Mouse (Mus musculus) myocyte (in vitro differentiated cells): Measurements from ENCODE around the gene Olfr600. TPM values are rescaled to one million over a fixed set of nuclear protein-coding genes. Genes with fewer than 3 reads are reported as not detected.

ENCODE experiments used
- H3K27me3 ChIP-seq: one replicate; pipeline ENCODE4 v1.6.1; 2011; ENCODE audit not compliant: control insufficient read depth, insufficient read depth, insufficient read length
- H3K36me3 ChIP-seq: one replicate; pipeline ENCODE4 v1.6.1; 2011; ENCODE audit not compliant: control insufficient read depth, insufficient read depth
- H3K4me2 ChIP-seq: one replicate; pipeline ENCODE4 v1.6.1; 2011; ENCODE audit warnings: low read depth, control low read depth
- H3K4me3 ChIP-seq: one replicate; pipeline ENCODE4 v1.5.1; 2011; ENCODE audit warnings: mild to moderate bottlenecking, control low read depth, moderate library complexity
- H3K79me2 ChIP-seq: one replicate; pipeline ENCODE4 v1.6.1; 2011; ENCODE audit not compliant: control insufficient read depth, insufficient read depth
- H3ac ChIP-seq: one replicate; pipeline ENCODE4 v1.6.1; 2011; ENCODE audit not compliant: control insufficient read depth, insufficient read length
- CEBPB ChIP-seq: IDR thresholded peaks from 2 replicates; pipeline ENCODE4 v1.6.1; 2011; ENCODE audit warnings: mild to moderate bottlenecking, moderate library complexity; ENCODE audit not compliant: poor library complexity, insufficient read depth, severe bottlenecking
- E2F4 ChIP-seq: IDR thresholded peaks from one replicate; pipeline ENCODE4 v1.6.1; 2011; ENCODE audit warnings: mild to moderate bottlenecking, control low read depth, moderate library complexity; ENCODE audit not compliant: insufficient read depth
- MAX ChIP-seq: IDR thresholded peaks from one replicate; pipeline ENCODE4 v1.6.1; 2011; ENCODE audit warnings: low read depth, mild to moderate bottlenecking, control low read depth
- MYOD1 ChIP-seq, 3 experiments: IDR thresholded peaks; one replicate each; pipeline ENCODE4 v1.6.1; 2011; ENCODE audit warnings: control low read depth in 2 of 3, low read depth in 2 of 3, mild to moderate bottlenecking in 2 of 3, moderate library complexity in 1 of 3; ENCODE audit not compliant: insufficient read length in 2 of 3, control insufficient read depth in 1 of 3
- MYOG ChIP-seq, 3 experiments: IDR thresholded peaks; one replicate each; pipeline ENCODE4 v1.6.1; 2011; ENCODE audit warnings: control low read depth in 2 of 3, low read depth in 2 of 3, mild to moderate bottlenecking in 2 of 3; ENCODE audit not compliant: insufficient read length in 2 of 3, control insufficient read depth in 1 of 3, insufficient read depth in 1 of 3
- POLR2A ChIP-seq: IDR thresholded peaks from one replicate; pipeline ENCODE4 v1.6.1; 2011; ENCODE audit warnings: low read depth, mild to moderate bottlenecking, control low read depth, moderate library complexity; ENCODE audit not compliant: insufficient read length
- POLR2AphosphoS2 ChIP-seq: IDR thresholded peaks from one replicate; pipeline ENCODE4 v1.6.1; 2011; ENCODE audit warnings: low read depth, control low read depth; ENCODE audit not compliant: insufficient read length
- REST ChIP-seq: IDR thresholded peaks from one replicate; pipeline ENCODE4 v1.6.1; 2011; ENCODE audit warnings: mild to moderate bottlenecking, control low read depth, moderate library complexity; ENCODE audit not compliant: insufficient read depth, insufficient read length
- SRF ChIP-seq: IDR thresholded peaks from one replicate; pipeline ENCODE4 v1.6.1; 2011; ENCODE audit warnings: low read depth; ENCODE audit not compliant: control insufficient read depth, insufficient read length
- TCF12 ChIP-seq: IDR thresholded peaks from one replicate; pipeline ENCODE4 v1.6.1; 2011; ENCODE audit warnings: mild to moderate bottlenecking, control low read depth; ENCODE audit not compliant: poor library complexity, insufficient read depth, severe bottlenecking
- TCF3 ChIP-seq: IDR thresholded peaks from one replicate; pipeline ENCODE4 v1.6.1; 2011; ENCODE audit warnings: low read depth, control low read depth; ENCODE audit not compliant: insufficient read length
- USF1 ChIP-seq: IDR thresholded peaks from one replicate; pipeline ENCODE4 v1.6.1; 2011; ENCODE audit warnings: low read depth, mild to moderate bottlenecking, control low read depth, moderate library complexity
- polyA plus RNA-seq: library from polyadenylated mRNA; unstranded; fragments of >200 nt; fragmentation: generic; extraction: Trizol; gene quantifications from one replicate; pipeline ENCODE4 v1.2.1, GENCODE M21; 2012; ENCODE audit warnings: missing spikeins

Gene Olfr600
- polyA plus RNA-seq = not detected

- Histone ChIP-seq H3K79me2 (no peaks in the 10 kb centered on the region), H3K4me2 (no peak within 1 kb of the TSS), H3ac (no peak within 1 kb of the TSS), H3K27me3 (no peaks in the 10 kb centered on the region), H3K4me3 (no peak within 1 kb of the TSS), H3K36me3 (no peaks in the 10 kb centered on the region)
- TF ChIP-seq TCF12 = no peak
- no peak for TF ChIP-seq MYOG (IDR thresholded peaks at IDR 0.05; ENCODE audit: control insufficient read depth in 1 of 3, insufficient read depth in 1 of 3, insufficient read length in 2 of 3, low read depth in 2 of 3)
- TF ChIP-seq CEBPB = no peak
- TF ChIP-seq MAX = no peak
- no peak for TF ChIP-seq POLR2A
- TF ChIP-seq SRF = no peak
- TF ChIP-seq POLR2AphosphoS2 = no peak
- TF ChIP-seq TCF3 = no peak
- no peak for TF ChIP-seq E2F4
- TF ChIP-seq USF1 = no peak
- no peak for TF ChIP-seq MYOD1 (IDR thresholded peaks at IDR 0.05; ENCODE audit: control insufficient read depth in 1 of 3, insufficient read length in 2 of 3, low read depth in 2 of 3)
- TF ChIP-seq REST = no peak
Measured at GRCm38 (mm10) chr7:103349569-103349968, at the start of gene Olfr600. TSS of gene Olfr600 (minus strand) at chr7:103349669.

- TF ChIP-seq POLR2A (no peak), POLR2AphosphoS2 (no peak), MYOD1 (IDR thresholded peaks at IDR 0.05; ENCODE audit: control insufficient read depth in 1 of 3, insufficient read length in 2 of 3, low read depth in 2 of 3) (no peak), USF1 (no peak), CEBPB (no peak), MYOG (IDR thresholded peaks at IDR 0.05; ENCODE audit: control insufficient read depth in 1 of 3, insufficient read depth in 1 of 3, insufficient read length in 2 of 3, low read depth in 2 of 3) (no peak), TCF3 (no peak), MAX (no peak), REST (no peak), SRF (no peak), TCF12 (no peak), E2F4 (no peak)
- H3K4me2 ChIP-seq = no peak overlapping the region
- no peak overlapping the region for H3ac ChIP-seq
- no peak overlapping the region for H3K4me3 ChIP-seq
- no peaks in the 10 kb centered on the region for H3K27me3 ChIP-seq
- no peaks in the 10 kb centered on the region for H3K79me2 ChIP-seq
- H3K36me3 ChIP-seq = no peaks in the 10 kb centered on the region
Measured at GRCm38 (mm10) chr7:103398981-103399380, 49.5 kb upstream of the Olfr600 start.

GRCm38 (mm10) chr7:103397758-103398157 is 48.3 kb upstream of the Olfr600 start:
- H3K4me3 ChIP-seq = no peak overlapping the region
- no peaks in the 10 kb centered on the region for H3K36me3 ChIP-seq
- H3ac ChIP-seq = no peak overlapping the region
- no peaks in the 10 kb centered on the region for H3K79me2 ChIP-seq
- no peaks in the 10 kb centered on the region for H3K27me3 ChIP-seq
- H3K4me2 ChIP-seq = no peak overlapping the region
- TF ChIP-seq TCF3 = no peak
- TF ChIP-seq MYOD1 (IDR thresholded peaks at IDR 0.05; ENCODE audit: control insufficient read depth in 1 of 3, insufficient read length in 2 of 3, low read depth in 2 of 3) = no peak
- TF ChIP-seq MYOG (IDR thresholded peaks at IDR 0.05; ENCODE audit: control insufficient read depth in 1 of 3, insufficient read depth in 1 of 3, insufficient read length in 2 of 3, low read depth in 2 of 3) = no peak
- TF ChIP-seq POLR2A = no peak
- TF ChIP-seq CEBPB = no peak
- TF ChIP-seq TCF12 = no peak
- no peak for TF ChIP-seq POLR2AphosphoS2

- Histone ChIP-seq H3K4me2 (no peak within 1 kb of the TSS), H3K4me3 (no peak within 1 kb of the TSS), H3K79me2 (no peaks in the 10 kb centered on the region), H3K27me3 (no peaks in the 10 kb centered on the region), H3K36me3 (no peaks in the 10 kb centered on the region), H3ac (no peak within 1 kb of the TSS)
- TF ChIP-seq TCF3 = no peak
- TF ChIP-seq MAX = no peak
- TF ChIP-seq POLR2A = no peak
- no peak for TF ChIP-seq TCF12
- no peak for TF ChIP-seq E2F4
- TF ChIP-seq SRF = no peak
- no peak for TF ChIP-seq REST
- TF ChIP-seq USF1 = no peak
- no peak for TF ChIP-seq POLR2AphosphoS2
- TF ChIP-seq MYOD1 (IDR thresholded peaks at IDR 0.05; ENCODE audit: control insufficient read depth in 1 of 3, insufficient read length in 2 of 3, low read depth in 2 of 3) = no peak
- no peak for TF ChIP-seq CEBPB
- TF ChIP-seq MYOG (IDR thresholded peaks at IDR 0.05; ENCODE audit: control insufficient read depth in 1 of 3, insufficient read depth in 1 of 3, insufficient read length in 2 of 3, low read depth in 2 of 3) = no peak
Measured at GRCm38 (mm10) chr7:103386077-103386476, 36.6 kb upstream of the Olfr600 start, which contains the start of gene Olfr603. TSS of gene Olfr603 (minus strand) at chr7:103386177.

GRCm38 (mm10) chr7:103362555-103362954 is 13.1 kb upstream of the Olfr600 start, which contains the start of gene Olfr601:
TSS of gene Olfr601 (minus strand) at chr7:103362655.
- H3K79me2 ChIP-seq = no peaks in the 10 kb centered on the region
- TF ChIP-seq MYOD1 (IDR thresholded peaks at IDR 0.05; ENCODE audit: control insufficient read depth in 1 of 3, insufficient read length in 2 of 3, low read depth in 2 of 3) (no peak), TCF12 (no peak), E2F4 (no peak), MAX (no peak), MYOG (IDR thresholded peaks at IDR 0.05; ENCODE audit: control insufficient read depth in 1 of 3, insufficient read depth in 1 of 3, insufficient read length in 2 of 3, low read depth in 2 of 3) (no peak), CEBPB (no peak), REST (no peak), TCF3 (no peak), POLR2A (no peak), USF1 (no peak)
- no peak within 1 kb of the TSS for H3ac ChIP-seq
- H3K36me3 ChIP-seq = no peaks in the 10 kb centered on the region
- no peaks in the 10 kb centered on the region for H3K27me3 ChIP-seq
- H3K4me2 ChIP-seq = no peak within 1 kb of the TSS
- no peak within 1 kb of the TSS for H3K4me3 ChIP-seq
